Mouse (Mus musculus): Measurements from ENCODE around the gene Srebf2.
A peak's percentile ranks its signal among the peaks of the same experiment; 100 is the strongest.

The Srebf2 gene

DNA sequence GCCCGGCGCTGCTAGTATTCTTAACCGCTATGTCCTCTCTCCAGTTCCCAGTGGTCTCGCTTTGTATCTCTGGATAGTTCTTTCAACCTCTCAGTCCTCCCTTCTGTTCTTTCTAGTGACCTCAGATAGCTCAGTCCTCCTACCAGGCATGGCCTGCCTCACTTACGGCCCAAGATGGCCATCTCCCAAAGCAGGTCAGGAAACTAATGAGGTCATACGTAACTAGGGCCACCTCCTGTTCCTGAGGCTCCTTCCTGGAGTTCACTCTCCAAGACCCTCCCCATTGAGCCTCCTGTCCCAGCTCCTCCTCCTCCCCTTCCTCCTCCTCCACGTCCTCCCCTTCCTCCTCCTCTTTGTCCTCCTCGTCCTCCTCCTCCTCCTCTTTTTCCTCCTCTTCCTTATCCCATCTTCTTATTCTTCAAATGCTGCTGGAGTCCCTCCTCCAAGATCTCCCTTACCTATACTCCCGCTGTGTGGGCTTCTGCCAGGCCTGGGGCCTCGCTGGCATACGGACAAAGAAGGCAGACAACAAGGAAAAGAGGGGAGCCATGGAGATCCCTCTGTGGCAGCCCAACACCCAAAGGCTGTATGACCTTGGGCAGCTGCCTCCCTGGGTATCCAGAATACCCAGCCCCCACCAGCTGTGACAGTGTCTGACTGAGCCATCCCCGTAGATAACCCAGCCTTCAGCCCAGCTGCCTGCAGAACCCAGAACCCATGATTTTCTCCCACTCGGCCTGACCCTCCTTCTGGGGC lies 62.5 kb downstream of the Srebf2 start:
- peak; percentile 75 for DNase-seq

DNA sequence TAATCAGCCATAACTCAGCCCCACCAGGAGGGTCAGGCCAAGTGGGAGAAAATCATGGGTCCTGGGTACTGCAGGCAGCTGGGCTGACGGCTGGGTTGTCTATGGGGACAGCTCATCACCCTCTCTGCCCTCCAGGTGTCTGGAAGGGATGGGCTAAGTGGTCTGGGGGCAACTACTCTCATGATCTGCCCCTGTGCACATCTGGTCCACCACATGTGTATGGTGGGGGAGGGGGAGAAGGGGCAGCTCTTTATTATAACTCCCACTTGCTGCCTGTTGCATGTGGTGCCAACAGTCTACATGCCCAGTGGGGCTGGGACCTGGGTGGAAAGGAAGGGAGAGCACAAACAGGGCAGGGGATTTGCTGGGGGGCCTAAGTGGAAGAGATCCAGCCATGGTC lies 63.8 kb downstream of the Srebf2 start:
- peak; percentile 71 for DNase-seq

DNA sequence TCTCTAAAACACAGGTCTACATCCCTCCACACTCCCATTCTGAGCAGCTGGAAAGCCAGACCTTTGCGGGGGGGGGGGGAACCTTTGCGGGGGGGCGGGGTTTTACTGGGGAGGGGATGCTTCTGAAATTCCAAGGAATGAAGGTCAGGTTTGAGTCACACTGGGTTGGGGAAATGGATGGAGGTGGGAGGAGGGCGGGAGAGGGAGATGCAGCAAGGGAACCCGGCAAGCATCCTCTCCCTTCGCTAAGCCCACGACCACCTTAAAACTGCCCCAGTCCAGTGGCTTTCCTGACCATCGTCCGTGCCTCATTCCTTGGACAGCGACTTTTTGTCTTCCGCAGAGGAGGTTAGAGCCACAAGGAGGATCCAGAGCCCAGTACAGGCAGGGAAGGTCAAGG lies 64.3 kb downstream of the Srebf2 start:
- DNase-seq: no peak

GRCm38 (mm10) chr15:82211911-82212751 lies 65.2 kb downstream of the Srebf2 start:
- DNase-seq: peak; percentile 70

DNA sequence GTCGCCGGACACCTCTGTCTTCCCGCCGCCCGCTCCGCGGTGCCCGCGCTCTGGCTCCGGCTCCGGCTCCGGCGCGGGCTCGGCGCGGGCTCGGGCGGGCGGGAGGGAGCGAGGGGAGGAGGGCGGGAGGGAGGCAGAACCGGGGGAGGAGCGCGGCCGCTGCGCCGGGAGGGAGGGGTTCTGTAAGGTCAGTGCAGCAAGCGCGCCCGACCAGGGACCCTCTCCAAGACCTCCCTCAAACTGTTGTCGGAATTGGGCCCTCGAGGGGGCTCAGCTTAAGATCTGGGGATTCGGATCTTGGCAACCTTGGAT lies 65.7 kb downstream of the Srebf2 start, which contains the start of gene Shisa8:
TSS of gene Shisa8 (minus strand) at position 64 of the 312 bp plus-strand sequence.
- DNase-seq: no peak

GRCm38 (mm10) chr15:82213222-82213621 lies 66.2 kb downstream of the Srebf2 start:
- peak; percentile 70 for DNase-seq

- DNase-seq: peak; percentile 86
These were observed 68.5 kb downstream of the Srebf2 start for GRCm38 (mm10) chr15:82215332-82216046.

GRCm38 (mm10) chr15:82216142-82216827 lies 69.3 kb downstream of the Srebf2 start:
- DNase-seq: peak; percentile 65

GRCm38 (mm10) chr15:82217039-82217438 lies 70.1 kb downstream of the Srebf2 start:
- DNase-seq: no peak

DNA sequence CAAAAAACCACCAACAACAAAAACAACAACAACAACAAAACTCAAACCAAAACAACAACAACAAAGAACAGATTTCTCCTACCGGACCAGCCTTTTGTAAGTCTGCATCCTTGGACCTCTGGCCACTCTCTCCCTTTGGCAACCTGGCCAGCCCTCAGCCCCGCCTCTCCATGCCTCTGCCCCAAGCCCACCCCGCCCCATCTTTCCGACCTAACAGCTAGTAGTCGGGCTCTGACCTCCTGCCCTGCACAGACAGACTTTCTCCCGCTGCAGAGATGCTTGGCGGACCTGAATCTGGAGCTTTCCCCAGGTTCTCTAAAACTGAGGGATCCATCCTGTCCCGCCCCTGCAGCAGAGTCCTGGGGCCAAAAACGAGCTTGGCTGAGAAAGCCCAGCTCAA lies 71.0 kb downstream of the Srebf2 start:
- no peak for DNase-seq

DNA sequence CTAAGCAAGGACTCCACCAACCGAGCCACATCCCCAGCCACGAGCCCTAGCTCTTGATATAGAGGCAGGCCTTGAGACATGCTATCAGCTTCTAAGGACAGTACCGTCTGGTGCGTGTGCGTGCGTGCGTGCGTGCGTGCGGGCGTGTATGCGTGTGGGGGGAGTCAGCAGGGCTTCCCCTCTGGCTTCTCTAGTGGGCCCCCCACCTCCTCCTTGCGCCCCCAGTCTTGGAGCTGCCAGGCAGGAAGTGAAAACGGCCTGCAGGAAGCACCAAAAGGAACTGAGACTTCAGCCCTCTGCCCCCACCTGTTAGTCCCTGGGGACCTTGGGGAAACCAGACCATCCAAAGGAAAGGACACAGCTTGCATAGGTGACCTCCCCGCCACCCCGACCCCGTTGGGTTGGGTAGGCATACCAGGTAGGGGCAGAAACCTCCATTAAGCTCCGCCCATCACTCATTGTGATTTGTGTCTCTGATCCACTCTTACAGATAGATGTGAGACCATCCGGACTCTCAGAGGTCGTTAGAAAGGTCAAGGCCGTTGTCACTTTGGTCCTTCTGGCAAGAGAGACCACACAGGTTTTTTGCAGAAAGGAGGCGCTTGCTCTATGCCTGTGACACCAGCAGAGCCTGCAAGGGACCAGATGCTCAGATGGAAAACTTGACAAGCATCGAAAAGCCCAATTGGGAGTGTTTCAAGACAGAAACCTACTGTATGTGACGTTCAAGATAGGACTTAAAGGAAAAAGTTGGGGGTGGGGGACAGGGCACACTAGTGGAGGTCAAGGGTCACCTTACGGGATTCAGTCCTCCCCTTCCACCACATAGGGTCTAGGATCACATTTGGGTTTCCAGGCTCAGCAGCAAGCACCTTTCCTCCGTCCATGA lies 72.0 kb downstream of the Srebf2 start:
- DNase-seq: peak; percentile 46

GRCm38 (mm10) chr15:82220003-82220675 lies 73.2 kb downstream of the Srebf2 start:
- DNase-seq: no peak

DNA sequence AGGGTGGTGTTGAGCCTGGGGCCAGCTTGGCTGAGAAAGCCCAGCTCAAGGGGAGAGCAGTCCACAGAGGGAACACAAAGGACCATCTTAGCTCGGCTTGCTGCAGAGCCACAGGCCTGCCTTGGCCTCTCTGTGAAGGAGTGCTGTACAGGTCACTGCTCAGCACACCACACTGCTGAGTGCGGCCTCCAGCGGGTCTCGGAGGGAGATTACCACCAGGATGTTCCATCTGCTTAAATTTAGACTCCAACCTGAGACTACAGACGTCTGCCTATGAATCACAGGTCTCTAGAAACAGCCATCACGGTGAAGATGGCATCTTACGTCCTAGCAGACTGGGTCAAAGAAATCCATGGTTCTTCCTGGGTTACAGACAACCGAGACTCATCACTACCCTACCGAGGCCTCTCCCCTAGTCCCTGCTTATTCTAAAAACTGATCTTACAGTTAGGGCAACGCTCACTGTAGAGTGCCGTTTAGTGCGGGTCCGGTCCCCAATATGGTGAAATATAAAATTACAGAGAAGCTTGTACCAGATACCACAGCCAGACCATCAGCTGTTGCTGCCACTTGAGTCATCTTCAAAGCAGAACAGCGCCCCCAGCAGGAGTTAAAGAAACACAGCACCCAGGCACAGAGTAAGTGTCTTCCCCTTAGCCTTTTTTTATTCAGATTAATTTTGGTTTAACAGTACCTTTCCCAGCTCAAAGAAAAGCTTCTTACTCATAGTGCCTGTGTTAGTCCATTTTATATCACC lies 74.3 kb downstream of the Srebf2 start:
- no peak for DNase-seq

DNA sequence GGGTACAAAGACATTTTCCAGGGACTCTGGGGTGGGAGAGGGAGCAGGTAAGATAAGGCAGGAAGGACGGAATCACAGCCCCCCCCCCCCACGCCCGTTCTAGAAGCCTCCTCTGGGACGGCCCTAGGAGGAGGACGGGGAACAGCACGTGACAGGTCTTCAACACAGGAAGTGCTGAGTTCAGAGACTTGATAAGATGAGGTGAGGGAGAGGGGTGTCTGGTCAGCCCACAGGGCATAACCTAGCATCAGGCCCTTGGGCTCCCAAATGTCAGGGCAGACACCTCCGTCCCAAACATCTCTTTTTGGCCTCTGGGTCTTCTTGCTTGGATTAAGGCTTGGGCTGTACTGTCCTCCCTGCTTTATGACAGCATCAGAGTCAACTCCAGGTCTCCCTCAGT lies 76.3 kb downstream of the Srebf2 start:
- DNase-seq: no peak

- no peak for DNase-seq
These were observed 76.9 kb downstream of the Srebf2 start, which contains the start of gene Tnfrsf13c for GRCm38 (mm10) chr15:82223657-82224601. Gene Tnfrsf13c (minus strand): TSS chr15:82224369.

- DNase-seq: no peak
These were observed 77.7 kb downstream of the Srebf2 start for GRCm38 (mm10) chr15:82224602-82225215.

GRCm38 (mm10) chr15:82225769-82226168 lies 78.8 kb downstream of the Srebf2 start:
- no peak for DNase-seq

- DNase-seq: no peak
These were observed 82.6 kb downstream of the Srebf2 start for GRCm38 (mm10) chr15:82229542-82230045.
